ENCODE assay signal across 25 mouse cellular contexts in genomic region chr7:118553881-118554280, GRCm38 (mm10). TPM values are rescaled to one million over a fixed set of nuclear protein-coding genes. Genes with fewer than 3 reads are reported as not detected.
A peak's percentile ranks its signal among the peaks of the same experiment; 100 is the strongest.
DNase-seq lines count a peak whose midpoint lies in the region; ATAC-seq and TF ChIP-seq lines count a peak whose summit lies in the region.
"Had no signal": no experiment of that assay in that cellular context is flagged by ENCODE, and none has a peak within 500 bp of the region (broad histone marks: within the 10 kb centered on the region; RNA-seq: fewer than 3 reads in every experiment).

No protein-coding gene starts in this region.

- no peak overlapping the region for H3K4me2 ChIP-seq in midbrain, postnatal 0 days (ENCODE audit: low read depth, low read length, poor library complexity, severe bottlenecking)
- no peak overlapping the region for H3K4me2 ChIP-seq in midbrain, embryonic 16.5 days (ENCODE audit: low read length)
- H3K4me2 ChIP-seq in stomach, postnatal 0 days (replicated peaks; ENCODE audit: low read depth): no peak overlapping the region
- H3K4me2 ChIP-seq: heart, embryonic 13.5 days; liver, embryonic 13.5 days; lung, embryonic 15.5 days; midbrain, embryonic 13.5 days; neural tube, embryonic 12.5 days had no signal

- H3K36me3 ChIP-seq in midbrain, postnatal 0 days (ENCODE audit: insufficient read depth, low read length): peaks cover 31% of the 10 kb centered on the region
- peaks cover 25% of the 10 kb centered on the region for H3K36me3 ChIP-seq in midbrain, embryonic 16.5 days (ENCODE audit: control insufficient read depth, insufficient read depth, low read length)
- no peaks in the 10 kb centered on the region for H3K36me3 ChIP-seq in stomach, postnatal 0 days (ENCODE audit: control insufficient read depth, insufficient read depth, low read length)
- H3K36me3 ChIP-seq: liver, embryonic 13.5 days; lung, embryonic 15.5 days had no signal

- no peak for DNase-seq in midbrain, postnatal 0 days (ENCODE audit: low spot score)
- peak; percentile 16 for DNase-seq in ES-CJ7 (ENCODE audit: low read depth, low spot score)
- peak; percentile 45 for DNase-seq in lung, adult 2 months
- peak; percentile 36 for DNase-seq in stomach, postnatal 0 days (ENCODE audit: low spot score)
- DNase-seq in adrenal gland, postnatal 14 days: no peak
- no peak for DNase-seq in embryo, embryonic 9.5 days (ENCODE audit: extremely low spot score)
- DNase-seq in cerebellum, adult 11-12 months: no peak
- DNase-seq: cerebellum, adult 11 months; cerebellum, postnatal 10 days; forebrain, postnatal 0 days; gastrocnemius, postnatal 36 days; heart, adult 2 months; heart, postnatal 14 days; kidney, adult 8-10 months; kidney, postnatal 14 days; liver, embryonic 13.5 days; right cerebral cortex, postnatal 14 days; spleen, adult 18-20 months had no signal

- no peaks in the 10 kb centered on the region for H3K4me1 ChIP-seq in midbrain, postnatal 0 days (ENCODE audit: insufficient read depth, low read length)
- H3K4me1 ChIP-seq in midbrain, embryonic 16.5 days (ENCODE audit: control insufficient read depth, insufficient read depth, low read length): no peaks in the 10 kb centered on the region
- H3K4me1 ChIP-seq in lung, adult 2 months (ENCODE audit: control insufficient read depth, insufficient read depth, low read length): no peaks in the 10 kb centered on the region
- no peaks in the 10 kb centered on the region for H3K4me1 ChIP-seq in stomach, postnatal 0 days (replicated peaks; ENCODE audit: control insufficient read depth, insufficient read depth)
- H3K4me1 ChIP-seq: heart, embryonic 13.5 days; liver, embryonic 13.5 days; lung, embryonic 15.5 days; midbrain, embryonic 13.5 days; neural tube, embryonic 12.5 days had no signal

- H3K27ac ChIP-seq in midbrain, postnatal 0 days (ENCODE audit: low read depth, low read length): no peak overlapping the region
- H3K27ac ChIP-seq in midbrain, embryonic 16.5 days (ENCODE audit: low read length): no peak overlapping the region; the same call in 1 of the 2 replicates
- H3K27ac ChIP-seq in stomach, postnatal 0 days (replicated peaks): no peak overlapping the region
- H3K27ac ChIP-seq: heart, adult 2 months; heart, embryonic 13.5 days; liver, embryonic 13.5 days; lung, embryonic 15.5 days; midbrain, embryonic 13.5 days; neural tube, embryonic 12.5 days had no signal

- H3K27me3 ChIP-seq in midbrain, postnatal 0 days (ENCODE audit: insufficient read depth, low read length): no peaks in the 10 kb centered on the region
- H3K27me3 ChIP-seq in midbrain, embryonic 16.5 days (ENCODE audit: control insufficient read depth, insufficient read depth, low read depth, low read length): no peaks in the 10 kb centered on the region
- no peaks in the 10 kb centered on the region for H3K27me3 ChIP-seq in stomach, postnatal 0 days (ENCODE audit: control insufficient read depth, insufficient read depth, low read length)
- H3K27me3 ChIP-seq: heart, embryonic 13.5 days; liver, embryonic 13.5 days; lung, embryonic 15.5 days; midbrain, embryonic 13.5 days; neural tube, embryonic 12.5 days had no signal

- no peak overlapping the region for H3K4me3 ChIP-seq in midbrain, postnatal 0 days (ENCODE audit: low read depth, low read length)
- H3K4me3 ChIP-seq in midbrain, embryonic 16.5 days (ENCODE audit: low read depth, low read length): no peak overlapping the region
- no peak overlapping the region for H3K4me3 ChIP-seq in lung, adult 2 months (replicated peaks; ENCODE audit: extremely low read depth, low read depth, low read length)
- no peak overlapping the region for H3K4me3 ChIP-seq in stomach, postnatal 0 days (ENCODE audit: low read depth, low read length)
- H3K4me3 ChIP-seq: heart, adult 2 months; heart, embryonic 13.5 days; liver, embryonic 13.5 days; lung, embryonic 15.5 days; megakaryocyte, embryonic 14.5 days; midbrain, embryonic 13.5 days; neural tube, embryonic 12.5 days had no signal

- TF ChIP-seq POLR2A in lung, adult 2 months (IDR thresholded peaks at IDR 0.05; ENCODE audit: borderline replicate concordance, extremely low read depth, low read depth, low read length): no peak

- no peak for ATAC-seq in midbrain, postnatal 0 days (ENCODE audit: low FRiP score)
- no peak for ATAC-seq in midbrain, embryonic 16.5 days
- no peak for ATAC-seq in stomach, postnatal 0 days (ENCODE audit: low FRiP score, low TSS enrichment)
- ATAC-seq: forebrain, postnatal 0 days; midbrain, embryonic 13.5 days had no signal

- 0 out of 2 replicates have a peak, but pooled peaks have one; percentile 3 for TF ChIP-seq CTCF in midbrain, postnatal 0 days (IDR thresholded peaks at IDR 0.05)
- TF ChIP-seq CTCF in lung, adult 2 months (IDR thresholded peaks at IDR 0.05; ENCODE audit: insufficient read depth, low read length): no peak
- TF ChIP-seq CTCF in stomach, postnatal 0 days (IDR thresholded peaks at IDR 0.05; ENCODE audit: low read depth): peak; percentile 47

- 0 out of 2 replicates have a peak, but pooled peaks cover 2% of the 10 kb centered on the region for H3K9me3 ChIP-seq in midbrain, postnatal 0 days (ENCODE audit: low read length)
- H3K9me3 ChIP-seq in midbrain, embryonic 16.5 days (replicated peaks; ENCODE audit: control insufficient read depth, low read length, poor library complexity, severe bottlenecking): no peaks in the 10 kb centered on the region; the same call in 1 of the 2 replicates
- H3K9me3 ChIP-seq in stomach, postnatal 0 days (ENCODE audit: control insufficient read depth, low read length): no peaks in the 10 kb centered on the region
- H3K9me3 ChIP-seq: liver, embryonic 13.5 days; lung, embryonic 15.5 days; neural tube, embryonic 12.5 days had no signal

- H3K9ac ChIP-seq in midbrain, postnatal 0 days (replicated peaks; ENCODE audit: low read length, poor library complexity, severe bottlenecking): no peak overlapping the region
- H3K9ac ChIP-seq in midbrain, embryonic 16.5 days (ENCODE audit: low read depth, low read length): no peak overlapping the region
- no peak overlapping the region for H3K9ac ChIP-seq in stomach, postnatal 0 days (ENCODE audit: low read length)
- H3K9ac ChIP-seq: forebrain, postnatal 0 days; heart, embryonic 13.5 days; liver, embryonic 13.5 days; lung, embryonic 15.5 days; midbrain, embryonic 13.5 days; neural tube, embryonic 12.5 days had no signal

- TF ChIP-seq EP300 in stomach, postnatal 0 days (optimal IDR thresholded peaks at IDR 0.05): no peak

- 74% methylated on average over 4 of the region's 4 CpGs for WGBS in midbrain, postnatal 0 days
- WGBS in midbrain, embryonic 16.5 days: 70% methylated on average over 4 of the region's 4 CpGs
- 71% methylated on average over 4 of the region's 4 CpGs for WGBS in lung, adult 2 months
- 71% methylated on average over 4 of the region's 4 CpGs for WGBS in stomach, postnatal 0 days

RNA-seq across cellular contexts. Expression of gene Coq7, which starts 20.7 kb away (rescaled TPM):
- 30.9 and 38.2 TPM in 2 replicates for total RNA-seq in midbrain, postnatal 0 days (2014; rRNA removed)
- 128 and 131 TPM in 2 replicates for polyA plus RNA-seq in midbrain, postnatal 0 days (2015; fragmentation: Nextera tagmentation; extraction: Ambion mirVana)
- polyA plus RNA-seq in midbrain, embryonic 16.5 days (2015; fragmentation: Nextera tagmentation; extraction: Ambion mirVana): 79.8 and 81.4 TPM in 2 replicates
- polyA plus RNA-seq in lung, adult 2 months (2012; rRNA removed): 29.2 and 41.4 TPM in 2 replicates
- 83.6 and 86.9 TPM in 2 replicates for polyA plus RNA-seq in stomach, postnatal 0 days (2015; fragmentation: Nextera tagmentation; extraction: Ambion mirVana)
- 65.8 and 74.6 TPM in 2 replicates for total RNA-seq in adrenal gland, postnatal 14 days (2021)

RNA-seq across cellular contexts. Expression of gene Tmc7, which starts 30.7 kb away (rescaled TPM):
- total RNA-seq in midbrain, postnatal 0 days (2014; rRNA removed): 11.5 and 13.5 TPM in 2 replicates
- polyA plus RNA-seq in midbrain, postnatal 0 days (2015; fragmentation: Nextera tagmentation; extraction: Ambion mirVana): 4.8 and 5.4 TPM in 2 replicates
- polyA plus RNA-seq in midbrain, embryonic 16.5 days (2015; fragmentation: Nextera tagmentation; extraction: Ambion mirVana): 6.3 and 7.3 TPM in 2 replicates
- polyA plus RNA-seq in lung, adult 2 months (2012; rRNA removed): 1.3 and 1.5 TPM in 2 replicates
- polyA plus RNA-seq in stomach, postnatal 0 days (2015; fragmentation: Nextera tagmentation; extraction: Ambion mirVana): 5.9 and 7.0 TPM in 2 replicates
- total RNA-seq in adrenal gland, postnatal 14 days (2021): 1.3 and 1.5 TPM in 2 replicates
- polyA plus RNA-seq: C2C12 had no signal

RNA-seq across cellular contexts. Expression of gene Tmc5, which starts 43.2 kb away (rescaled TPM):
- total RNA-seq in midbrain, postnatal 0 days (2014; rRNA removed): 0.47 and 0.66 TPM in 2 replicates
- 0.22 and 0.31 TPM in 2 replicates for polyA plus RNA-seq in midbrain, postnatal 0 days (2015; fragmentation: Nextera tagmentation; extraction: Ambion mirVana)
- polyA plus RNA-seq in midbrain, embryonic 16.5 days (2015; fragmentation: Nextera tagmentation; extraction: Ambion mirVana): 0.18 and 0.24 TPM in 2 replicates
- polyA plus RNA-seq in lung, adult 2 months (2012; rRNA removed): 0.57 and 1.1 TPM in 2 replicates
- polyA plus RNA-seq in stomach, postnatal 0 days (2015; fragmentation: Nextera tagmentation; extraction: Ambion mirVana): 7.9 and 8.5 TPM in 2 replicates
- 0.41 and 0.56 TPM in 2 replicates for total RNA-seq in adrenal gland, postnatal 14 days (2021)
- polyA plus RNA-seq: C2C12; liver, embryonic 13.5 days had no signal

Comparison
In these comparisons a context has a peak if more than half of its experiments do, and no peak if none do; other contexts are left out.
1. DNase-seq: peak in ES-CJ7 (single experiment), lung, adult 2 months (single experiment) and stomach, postnatal 0 days (single experiment); none in midbrain, postnatal 0 days (single experiment), adrenal gland, postnatal 14 days (single experiment), embryo, embryonic 9.5 days (single experiment) and cerebellum, adult 11-12 months (single experiment).